Mouse (Mus musculus): ENCODE results near the gene Zfp617. TPM values are rescaled to one million over a fixed set of nuclear protein-coding genes. Genes with fewer than 3 reads are reported as not detected.

The Zfp617 gene
- total RNA-seq, 2 experiments from 2014 or later: 27.4 to 30.0 TPM

Other genes starting within 250 kb of the Zfp617 start
- 100 to 1,000 TPM; 279 to 290 TPM for gene Unc13a, start 236.9 kb upstream of the Zfp617 start, total RNA-seq (2021)
- gene Jak3, start 232.3 kb upstream of the Zfp617 start, total RNA-seq (2021): 1 to 10 TPM; 6.1 to 6.6 TPM
- gene Insl3, start 219.4 kb upstream of the Zfp617 start, total RNA-seq (2021): 1 to 10 TPM; 1.2 to 2.0 TPM
- gene B3gnt3, start 206.8 kb upstream of the Zfp617 start, total RNA-seq (2021): under 1 TPM; 0.26 to 0.41 TPM
- 100 to 1,000 TPM; 139 to 143 TPM for gene Fcho1, start 182.9 kb upstream of the Zfp617 start, total RNA-seq (2021)
- gene Zfp709, start 26.6 kb upstream of the Zfp617 start, total RNA-seq (2021): 10 to 100 TPM; 12.1 to 13.3 TPM
- 1 to 10 TPM; 9.9 to 10.0 TPM for gene Zfp882, start within 50 bp of the Zfp617 start, total RNA-seq (2021)
- 10 to 100 TPM; 12.5 to 14.5 TPM for gene Zfp961, start 42.4 kb downstream of the Zfp617 start, total RNA-seq (2021)
- not detected for gene Cyp4f18, start 101.0 kb downstream of the Zfp617 start, total RNA-seq (2021)
- gene Olfr372, start 132.6 kb downstream of the Zfp617 start, total RNA-seq (2021): not detected
- gene Olfr373, start 174.5 kb downstream of the Zfp617 start, total RNA-seq (2021): not detected
- not detected for gene Olfr374, start 198.4 kb downstream of the Zfp617 start, total RNA-seq (2021)
- 10 to 100 TPM; 45.4 to 46.6 TPM for gene Tpm4, start 226.3 kb downstream of the Zfp617 start, total RNA-seq (2021)

Measured in left cerebral cortex, postnatal 10 days (tissue).